Mouse (Mus musculus) urinary bladder, adult 18-20 months (tissue): ENCODE measurements at regions not wholly inside any gene's neighbourhood (a gene's known extent, or its start where the extent isn't known, plus 50 kb on each side); places are given as distances from the start of the nearest gene placed in this dataset.

ENCODE experiments used
- DNase-seq, 2 experiments: peaks; one replicate each; pipeline ENCODE4 v3.0.0; 2022; ENCODE audit warnings: low spot score in 2 of 2, mixed read lengths in 2 of 2

DNA sequence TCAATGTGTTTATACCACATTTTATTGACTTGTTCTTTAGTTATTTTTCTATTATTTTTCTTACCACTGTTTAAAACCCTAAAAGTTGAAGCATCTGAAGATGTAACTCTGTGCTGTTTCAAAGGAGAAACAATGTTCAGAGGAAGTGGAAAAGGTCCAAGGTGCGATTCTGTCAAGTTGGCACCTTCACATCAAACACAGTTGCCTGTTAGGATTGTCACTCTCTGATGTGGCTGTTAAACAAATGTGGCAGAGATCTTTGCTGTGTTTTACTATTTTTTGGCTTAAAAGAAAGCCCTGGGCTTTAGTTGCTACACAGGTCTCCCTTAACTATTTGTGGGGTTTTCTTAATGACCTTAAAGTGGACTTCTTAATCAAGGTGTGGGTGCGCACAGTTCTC, 190.2 kb upstream of the Cxcr4 start:
- DNase-seq: no peak

DNA sequence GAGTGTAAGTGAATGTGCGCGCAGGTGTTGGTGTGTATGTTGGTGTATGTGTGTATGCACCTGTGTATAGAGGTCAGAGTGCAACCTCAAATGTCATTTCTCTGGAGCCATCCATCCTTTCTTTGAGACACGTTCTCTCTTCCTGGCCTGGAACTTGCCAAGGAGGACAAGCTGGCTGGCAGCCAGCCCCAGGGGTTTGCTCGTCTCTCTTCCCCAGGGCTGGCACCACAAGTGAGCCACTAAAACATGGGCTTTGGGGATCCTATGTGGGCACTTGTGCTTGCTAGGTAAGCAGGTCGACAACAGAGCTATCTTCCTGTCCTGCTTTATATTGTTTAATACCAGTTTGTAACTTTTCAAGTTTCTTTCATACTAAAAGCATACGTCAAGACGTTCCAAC, 189.8 kb upstream of the Cxcr4 start:
- DNase-seq: no peak

DNA sequence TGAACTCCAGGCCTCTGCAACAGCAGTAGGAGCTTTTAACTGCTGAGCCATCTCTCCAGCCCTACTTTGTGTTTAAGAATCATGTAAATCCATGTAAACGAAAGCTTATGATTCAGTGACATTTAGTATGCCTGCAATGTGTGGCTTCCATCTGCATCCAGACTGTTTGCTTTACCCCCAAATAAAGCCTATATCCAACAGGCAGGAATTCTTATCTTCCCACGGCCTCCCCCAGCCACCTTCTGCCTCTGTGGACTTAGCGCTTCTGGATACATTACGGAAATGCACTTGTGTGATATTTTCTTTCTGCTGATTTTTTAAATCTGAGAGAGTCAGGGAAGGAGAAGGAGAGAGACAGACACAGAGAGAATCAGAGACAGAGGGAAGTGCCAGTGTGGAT, 189.2 kb upstream of the Cxcr4 start:
- no peak for DNase-seq

- DNase-seq: no peak
Measured at GRCm38 (mm10) chr1:128779586-128780158, 187.6 kb upstream of the Cxcr4 start.

DNA sequence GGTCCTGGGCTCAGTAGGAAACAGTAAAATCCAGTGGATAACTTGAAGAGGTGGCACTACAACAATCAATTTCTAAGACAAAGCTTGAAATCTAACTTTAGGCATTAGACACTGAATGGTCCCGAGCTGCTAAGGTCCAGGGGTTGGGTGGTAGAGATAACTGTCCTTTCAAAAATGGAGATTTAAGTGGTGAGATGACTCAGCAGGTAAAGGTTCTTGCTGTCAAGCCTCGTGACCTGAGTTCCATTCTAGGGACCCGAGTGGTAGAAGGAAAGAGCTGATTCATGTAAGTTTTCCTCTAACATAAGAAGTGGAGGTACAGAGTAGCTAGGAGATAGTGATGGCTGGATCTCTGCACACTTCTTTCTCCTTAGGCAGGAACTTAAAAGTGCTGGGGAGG, 180.3 kb upstream of the Cxcr4 start:
- DNase-seq: no peak

DNA sequence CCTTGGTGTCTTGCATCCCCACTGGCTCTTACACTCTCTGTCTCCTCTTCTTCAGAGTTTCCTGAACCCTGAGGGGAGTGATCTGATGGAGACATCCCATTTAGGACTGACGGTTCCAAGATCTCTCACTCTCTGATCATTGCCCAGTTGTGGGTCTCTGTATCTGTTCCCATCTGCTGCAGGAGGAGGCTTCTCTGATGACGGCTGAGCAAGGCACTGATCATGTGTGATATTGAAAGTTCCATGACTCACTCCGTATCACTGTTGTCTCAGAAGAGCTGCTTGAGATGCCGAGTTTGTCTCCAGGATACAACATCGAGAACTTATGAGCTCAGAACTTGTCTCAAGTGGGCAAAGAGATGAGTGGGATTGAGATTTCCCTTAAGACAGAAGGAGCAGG, 178.7 kb upstream of the Cxcr4 start:
- DNase-seq: no peak

DNA sequence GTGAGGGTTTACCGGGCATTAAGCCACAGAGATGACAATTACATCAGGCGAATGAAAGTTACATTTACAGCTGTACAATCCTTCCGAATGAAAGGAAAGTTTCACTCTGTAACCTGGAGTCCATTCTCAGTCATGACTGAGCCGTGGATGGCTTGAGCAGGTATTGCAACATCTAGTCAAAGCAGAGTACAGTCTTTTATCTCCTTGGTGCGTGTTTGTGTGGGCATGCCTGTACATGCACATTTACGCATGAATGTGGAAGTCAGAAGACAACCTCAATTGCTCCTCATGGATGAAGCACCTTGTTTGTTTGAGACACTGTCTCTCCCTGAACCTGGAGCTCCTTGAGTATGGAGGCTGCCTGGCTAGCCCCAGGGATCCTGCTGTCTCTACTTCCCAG, 175.9 kb upstream of the Cxcr4 start:
- DNase-seq: no peak

DNA sequence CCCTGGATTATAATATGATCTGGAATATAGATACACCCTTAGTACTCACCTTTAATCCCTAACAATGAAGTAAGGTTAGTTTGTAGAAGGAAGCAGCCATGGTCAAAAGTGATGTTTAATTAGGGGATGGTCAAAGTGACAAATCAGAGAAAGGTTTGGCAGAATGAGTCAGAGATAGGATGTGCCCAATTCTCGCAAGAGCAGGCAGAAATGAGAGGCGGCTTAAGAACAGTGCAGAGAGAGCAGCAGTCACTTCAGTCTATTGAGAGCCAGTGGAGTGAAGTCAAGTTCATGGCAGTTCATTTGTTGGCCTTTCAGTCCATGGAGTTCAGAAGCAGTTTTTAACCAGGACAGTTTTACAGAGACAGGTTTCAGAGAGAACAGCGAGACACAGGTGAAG, 175.3 kb upstream of the Cxcr4 start:
- DNase-seq: no peak

DNA sequence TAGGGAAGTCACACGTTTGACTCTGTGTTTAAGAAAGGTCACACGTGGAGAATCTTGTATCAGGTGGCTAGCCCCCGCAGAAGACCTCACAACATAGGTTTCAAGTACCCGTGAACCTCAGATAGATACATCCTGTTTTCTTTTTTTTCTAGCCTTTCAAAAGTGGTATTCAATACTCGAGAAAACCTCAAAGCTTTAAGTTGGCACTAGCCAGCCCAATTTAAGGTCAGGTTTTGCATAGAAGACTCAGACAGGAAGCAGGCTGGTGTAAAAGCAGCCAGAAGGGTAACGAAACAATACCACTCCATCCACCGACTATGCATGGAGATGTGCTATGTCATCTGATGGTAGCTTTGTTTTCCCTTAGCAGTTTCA, 174.8 kb upstream of the Cxcr4 start:
- no peak for DNase-seq

GRCm38 (mm10) chr1:128766193-128766893, 174.2 kb upstream of the Cxcr4 start:
- no peak for DNase-seq

- no peak for DNase-seq
Measured at GRCm38 (mm10) chr1:128765626-128766025, 173.5 kb upstream of the Cxcr4 start.

DNA sequence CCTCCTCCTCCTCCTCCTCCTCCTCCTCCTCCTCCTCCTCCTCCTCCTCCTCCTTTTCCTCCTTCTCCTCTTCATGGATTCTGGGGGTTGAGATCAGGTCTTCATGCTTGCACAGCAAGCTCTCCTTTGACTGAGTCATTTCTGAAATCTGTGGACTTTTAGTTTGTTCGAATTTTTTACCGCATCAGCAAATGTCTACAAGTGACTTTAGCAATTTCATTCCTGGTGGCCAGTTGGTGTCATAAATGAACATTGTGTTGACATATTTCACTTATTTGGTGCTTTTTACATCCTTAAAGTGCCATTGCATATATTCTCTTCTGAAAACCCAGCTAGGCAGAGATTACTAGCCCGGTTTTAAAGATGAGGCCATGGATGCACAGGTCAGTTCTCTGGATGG, 173.0 kb upstream of the Cxcr4 start:
- DNase-seq: no peak

DNA sequence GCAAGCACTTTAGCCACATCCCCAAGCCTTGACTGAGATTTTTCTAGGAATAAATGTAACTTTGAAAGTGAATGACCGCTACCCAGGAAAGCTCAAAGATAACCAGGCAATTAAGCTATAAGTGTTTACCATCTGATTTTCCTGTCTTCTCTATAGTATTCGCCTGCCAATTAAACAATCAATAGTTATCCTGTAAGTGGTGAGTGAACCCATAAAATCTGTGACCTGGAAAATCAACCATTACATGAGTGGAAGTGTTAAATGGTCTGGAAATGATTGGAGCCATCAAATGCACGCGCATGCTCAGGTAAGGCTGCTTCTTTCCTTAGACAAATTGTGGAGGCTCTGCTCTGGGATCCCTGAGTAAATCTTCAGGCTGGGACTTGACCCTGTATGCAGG, 170.8 kb upstream of the Cxcr4 start:
- no peak for DNase-seq

DNA sequence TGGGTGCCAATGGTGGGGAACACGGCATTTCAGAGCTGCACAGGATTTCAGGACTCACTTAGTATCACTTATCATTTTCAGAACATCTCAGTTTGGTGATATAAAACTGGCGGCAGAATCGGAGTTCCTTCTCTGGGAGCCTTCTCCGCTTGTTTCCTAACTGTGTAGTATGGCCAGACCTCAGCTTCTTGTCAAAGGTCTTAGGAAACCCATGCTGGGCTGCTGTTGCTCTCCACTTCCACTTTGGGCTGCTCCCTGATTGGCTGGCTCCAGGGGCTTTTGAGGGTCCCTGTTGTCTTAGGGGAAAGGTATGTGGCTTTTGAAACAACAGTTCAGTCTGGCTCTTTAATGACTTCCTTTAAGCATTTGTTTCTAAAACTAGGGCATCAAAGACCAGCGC, 170.0 kb upstream of the Cxcr4 start:
- DNase-seq: no peak

GRCm38 (mm10) chr1:128758802-128759481, 166.8 kb upstream of the Cxcr4 start:
- DNase-seq: no peak

GRCm38 (mm10) chr1:128758294-128758801, 166.3 kb upstream of the Cxcr4 start:
- DNase-seq: no peak

- no peak for DNase-seq
Measured at GRCm38 (mm10) chr1:128753427-128754012, 161.4 kb upstream of the Cxcr4 start.

- no peak for DNase-seq
Measured at GRCm38 (mm10) chr1:128749437-128749994, 157.4 kb upstream of the Cxcr4 start.

GRCm38 (mm10) chr1:128747196-128747790, 155.2 kb upstream of the Cxcr4 start:
- no peak for DNase-seq

DNA sequence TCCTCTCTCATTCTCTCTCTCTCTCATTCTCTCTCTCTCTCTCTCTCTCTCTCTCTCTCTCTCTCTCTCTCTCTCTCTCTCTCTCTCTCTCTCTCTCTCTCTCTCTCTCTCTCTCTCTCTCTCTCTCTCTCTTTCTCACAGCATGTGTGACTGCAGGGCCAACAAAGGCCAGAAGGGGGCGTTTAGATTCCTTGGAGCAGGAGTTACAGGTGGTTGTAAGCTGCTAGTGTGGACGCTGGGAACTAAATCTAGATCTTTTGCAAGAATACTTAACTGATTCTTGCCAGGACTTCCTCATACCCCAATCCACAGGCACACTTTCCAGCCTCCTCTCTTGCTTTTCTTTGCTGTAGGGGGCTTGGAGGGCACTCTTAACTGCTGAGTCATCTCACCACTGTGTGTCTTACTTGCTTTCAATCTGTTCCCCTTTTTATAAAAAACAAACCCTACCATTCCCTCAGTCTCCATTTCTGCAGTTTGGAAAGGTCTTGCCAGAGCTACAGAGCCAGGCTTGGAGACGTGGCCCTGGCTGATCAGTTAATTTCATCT, 154.4 kb upstream of the Cxcr4 start:
- no peak for DNase-seq

DNA sequence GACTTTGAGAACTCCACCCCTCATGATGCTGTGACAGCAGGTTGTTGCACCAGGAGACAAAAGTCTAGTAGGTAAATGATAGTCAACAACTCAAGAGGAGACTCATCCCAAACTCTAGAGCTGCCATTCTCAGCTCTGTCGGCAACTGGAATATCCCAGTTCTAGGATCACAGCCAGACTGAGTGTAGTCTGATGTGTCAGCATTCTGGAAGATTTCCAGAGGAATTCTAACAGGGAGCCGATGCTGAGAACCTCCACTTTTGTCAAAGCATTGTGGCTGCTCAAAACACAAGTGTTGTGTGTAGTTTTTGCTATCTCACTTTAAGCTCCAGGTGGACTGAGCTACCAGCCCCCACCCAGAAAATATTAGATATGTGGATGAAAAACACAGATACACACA, 148.5 kb upstream of the Cxcr4 start:
- DNase-seq: no peak

- DNase-seq: no peak
Measured at GRCm38 (mm10) chr1:128738152-128738551, 146.1 kb upstream of the Cxcr4 start.
